Mouse (Mus musculus): Measurements from ENCODE around the gene Gyg.

The Gyg gene

DNA sequence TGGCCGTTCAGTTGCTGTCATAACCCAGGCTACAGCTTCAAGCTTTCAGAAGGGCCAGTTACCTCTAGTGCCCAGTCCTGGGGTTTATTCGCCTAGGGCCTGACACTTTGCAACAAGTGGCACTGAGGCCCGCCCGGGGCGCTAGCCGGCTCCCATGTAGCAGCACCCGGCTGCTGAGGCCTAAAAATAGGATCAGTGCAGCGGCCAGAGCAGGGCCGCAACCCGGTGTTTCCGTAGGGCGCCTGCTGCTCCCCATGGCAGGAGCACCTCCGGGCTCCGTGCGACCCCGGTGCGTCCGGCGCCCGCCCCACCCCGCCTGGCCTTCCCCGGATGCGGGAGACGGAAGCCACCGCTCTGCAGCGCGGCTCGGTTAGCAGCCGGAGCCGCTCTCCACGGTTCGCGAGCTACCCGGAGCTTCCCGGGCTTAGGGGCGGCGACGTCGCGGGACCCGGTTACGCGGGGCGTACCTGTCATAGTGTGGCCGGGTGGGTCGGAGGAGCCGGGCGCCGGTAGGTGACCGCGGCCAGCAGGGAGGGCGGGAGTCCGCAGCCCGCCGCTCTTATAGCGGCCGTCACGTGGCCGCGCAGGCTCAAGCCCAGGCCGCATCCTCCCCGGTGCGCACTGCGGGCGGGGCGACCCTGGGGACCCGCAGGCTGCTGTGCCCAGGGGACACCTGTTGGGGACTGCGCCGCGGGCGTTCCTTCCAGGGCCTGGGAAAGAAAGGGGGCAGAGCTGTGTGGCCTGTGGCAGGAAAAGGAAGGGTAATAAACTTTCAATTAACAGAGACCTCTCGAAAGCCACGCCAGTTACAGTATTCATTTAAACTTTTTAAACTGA lies at the start of gene Gyg:
Gene Gyg (minus strand): TSS at position 787 of the 837 bp plus-strand sequence.
- DNase-seq = peak; percentile 66 to 69

DNA sequence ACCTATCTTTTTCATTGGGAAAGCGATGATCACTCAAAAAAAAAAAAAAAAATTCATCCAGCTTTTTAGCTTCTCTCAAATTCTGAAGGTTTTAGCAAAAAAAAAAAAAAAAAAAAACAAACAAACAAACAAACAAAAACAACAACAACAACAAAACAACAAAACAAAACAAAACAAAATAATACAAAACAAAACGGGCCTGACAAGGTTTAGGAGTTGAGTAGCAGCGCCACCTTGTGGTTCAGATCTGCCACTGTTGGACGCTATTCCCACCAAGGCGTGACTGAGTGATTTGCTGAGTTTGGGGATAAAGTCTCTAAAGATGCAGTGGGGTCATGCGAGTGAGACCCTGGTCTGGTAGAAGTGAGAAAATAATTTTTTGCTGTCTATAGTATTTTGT lies 43.8 kb upstream of the Gyg start:
- peak; percentile 64 to 67 for DNase-seq

DNA sequence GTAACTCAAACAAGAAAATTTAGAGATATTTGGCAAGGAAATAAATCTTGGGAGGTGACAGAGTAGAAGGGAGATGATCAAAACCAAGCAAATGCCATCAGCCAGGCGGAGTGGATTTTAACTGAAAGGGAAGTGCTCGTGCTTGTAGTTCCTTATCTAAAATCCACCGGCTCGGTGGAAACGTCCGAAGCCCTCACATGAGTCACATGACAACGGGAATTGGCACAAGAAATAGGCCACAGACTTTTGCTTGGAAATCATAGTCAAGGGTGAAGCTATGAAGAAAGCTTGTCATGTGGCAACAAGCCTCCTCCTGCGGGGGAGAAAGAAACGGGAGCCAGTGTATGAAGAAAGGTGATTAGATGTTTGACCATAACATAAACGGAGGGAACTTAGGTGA lies 42.8 kb upstream of the Gyg start:
- DNase-seq = no peak

DNA sequence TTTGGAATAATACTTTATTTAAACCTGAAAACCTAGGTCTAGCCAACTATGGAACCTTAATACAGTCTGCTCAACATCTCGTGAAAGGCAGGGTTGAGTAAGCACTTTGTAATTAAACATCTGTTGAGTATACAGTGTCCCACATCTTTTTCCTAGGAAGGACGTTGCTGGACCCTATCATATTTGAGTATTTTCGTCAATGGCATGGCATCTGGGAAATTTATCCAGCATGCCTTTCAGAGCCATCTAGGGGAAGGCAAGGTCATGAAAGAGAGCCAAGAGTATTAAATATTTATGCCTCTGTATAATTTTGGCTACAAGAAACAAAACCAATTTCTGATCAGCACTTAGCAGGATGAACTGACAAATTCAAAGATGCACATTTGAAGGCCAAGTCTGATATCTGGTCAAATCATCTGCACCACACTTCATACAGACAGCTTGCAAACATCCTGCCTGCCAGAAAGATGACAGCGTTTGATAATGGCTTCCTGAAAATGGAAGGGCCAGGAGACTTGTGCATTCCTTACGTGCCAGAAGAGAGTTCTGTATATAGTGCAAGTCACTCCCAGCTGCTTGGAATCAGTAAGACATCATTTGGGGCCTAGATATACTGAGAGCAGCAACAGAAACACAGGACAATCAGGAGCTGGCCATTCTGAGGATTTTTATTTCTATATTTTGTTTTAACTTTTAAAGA lies 34.0 kb upstream of the Gyg start:
- DNase-seq = no peak

DNA sequence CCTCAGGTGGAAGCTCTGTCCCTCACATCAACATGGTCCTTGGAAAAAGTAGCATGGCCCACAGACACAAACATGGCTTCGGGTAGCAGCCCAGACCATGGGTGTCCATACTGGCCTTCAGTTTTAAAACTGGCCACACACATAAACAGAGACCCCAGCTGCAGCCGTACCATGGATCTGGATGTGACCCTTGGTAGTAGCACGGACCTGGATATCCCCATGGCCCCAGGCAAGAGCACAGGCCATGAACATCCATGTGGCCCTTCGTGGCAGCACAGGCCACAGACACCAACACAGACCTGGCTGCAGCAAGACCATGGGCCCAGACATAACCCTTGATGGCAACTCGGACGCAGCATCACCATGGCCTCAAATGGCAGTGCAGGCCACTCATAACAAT lies 17.3 kb upstream of the Gyg start:
- DNase-seq = no peak

DNA sequence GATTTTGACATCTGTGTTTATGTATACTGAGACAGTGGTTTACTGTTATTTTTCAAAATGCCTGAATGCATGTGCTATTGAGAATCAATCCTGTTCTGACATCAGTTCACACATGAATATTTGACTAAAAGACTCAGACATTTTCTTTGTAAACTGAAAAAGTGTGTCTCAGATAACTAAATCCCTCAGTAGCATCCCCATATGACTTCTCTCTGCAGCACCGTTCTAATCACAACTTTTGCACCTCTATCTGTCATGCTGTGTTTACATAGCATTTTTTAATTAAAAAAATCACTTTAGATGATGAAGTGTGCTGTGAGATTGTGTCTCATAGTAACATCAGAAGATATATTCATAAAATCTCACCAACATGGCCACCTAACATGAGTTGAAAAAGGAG lies 12.4 kb upstream of the Gyg start:
- no peak for DNase-seq

DNA sequence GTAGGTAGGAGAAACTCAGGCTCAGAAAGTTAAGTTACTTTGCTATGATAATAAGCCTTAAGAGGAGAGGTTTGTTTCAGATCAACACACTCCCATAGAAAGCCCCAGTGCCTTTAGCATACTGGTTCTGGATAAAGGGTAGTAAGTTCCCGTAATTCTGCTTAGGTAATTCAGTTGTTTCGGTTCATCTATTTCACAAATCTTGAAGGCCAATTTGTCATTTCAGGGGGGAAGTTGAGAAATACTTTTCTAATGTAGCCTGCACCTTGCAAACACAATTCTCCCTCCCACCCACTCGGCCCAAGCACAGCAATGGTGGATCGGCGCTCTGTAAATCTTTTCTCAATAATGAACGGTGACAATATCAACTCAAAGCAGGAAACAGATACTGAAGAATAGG lies 359 bp upstream of the Gyg start:
- DNase-seq = no peak

DNA sequence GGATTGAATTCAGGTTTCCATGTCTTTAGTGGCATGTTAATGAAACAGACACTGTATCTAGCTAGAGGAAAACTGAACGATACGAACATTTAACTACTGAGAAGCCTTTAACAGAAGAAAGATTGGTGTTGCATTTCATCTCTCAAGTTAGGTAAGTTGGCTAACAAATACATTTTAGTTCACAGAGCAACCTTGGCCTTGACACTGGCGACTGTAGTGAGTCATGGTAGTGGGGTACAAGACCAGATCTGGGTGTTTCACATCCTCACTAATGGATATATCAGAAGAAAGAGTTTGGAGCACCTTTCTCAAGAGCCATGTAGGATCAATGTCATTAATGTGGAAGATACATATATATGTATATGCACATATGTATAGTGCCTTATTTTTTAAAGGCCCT lies 3.5 kb downstream of the Gyg start:
- DNase-seq = no peak

DNA sequence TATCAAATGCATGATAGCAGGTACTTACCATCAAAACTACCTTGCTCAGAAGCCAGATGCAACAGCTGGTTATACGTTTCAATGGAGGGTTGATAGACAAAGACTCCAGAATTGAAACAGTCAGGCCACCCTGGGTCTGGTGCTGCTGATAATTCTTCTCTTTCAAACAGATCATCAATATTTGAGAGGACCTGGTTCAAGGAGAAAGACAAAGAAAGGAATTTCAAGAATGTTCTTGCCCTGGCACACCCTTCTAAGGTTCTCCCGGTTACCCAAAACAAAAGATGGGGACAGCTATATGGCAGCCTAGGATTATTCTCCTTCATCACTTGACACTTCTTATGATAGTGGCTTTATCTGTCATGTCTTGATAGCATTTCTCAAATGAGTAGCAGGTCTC lies 4.6 kb downstream of the Gyg start:
- DNase-seq = no peak

DNA sequence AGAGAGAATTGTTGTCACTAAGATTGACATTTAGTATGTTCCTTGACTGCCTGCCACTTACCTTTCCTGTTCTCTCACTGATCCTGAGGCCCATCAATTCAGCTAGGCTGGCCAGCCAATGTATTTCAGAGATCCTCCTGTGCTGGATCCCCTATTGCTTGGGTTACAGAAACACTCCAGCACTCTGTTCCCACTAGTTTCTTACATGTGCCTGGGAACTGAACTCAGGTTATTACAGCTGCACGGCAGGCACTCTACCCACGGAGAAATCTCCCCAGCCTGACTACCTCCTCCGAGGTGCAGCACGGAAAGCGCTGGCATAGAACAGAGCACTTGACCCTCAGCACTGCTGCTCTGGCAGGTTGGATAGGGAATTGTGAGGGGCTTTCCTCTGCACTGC lies 7.5 kb downstream of the Gyg start:
- DNase-seq = no peak

DNA sequence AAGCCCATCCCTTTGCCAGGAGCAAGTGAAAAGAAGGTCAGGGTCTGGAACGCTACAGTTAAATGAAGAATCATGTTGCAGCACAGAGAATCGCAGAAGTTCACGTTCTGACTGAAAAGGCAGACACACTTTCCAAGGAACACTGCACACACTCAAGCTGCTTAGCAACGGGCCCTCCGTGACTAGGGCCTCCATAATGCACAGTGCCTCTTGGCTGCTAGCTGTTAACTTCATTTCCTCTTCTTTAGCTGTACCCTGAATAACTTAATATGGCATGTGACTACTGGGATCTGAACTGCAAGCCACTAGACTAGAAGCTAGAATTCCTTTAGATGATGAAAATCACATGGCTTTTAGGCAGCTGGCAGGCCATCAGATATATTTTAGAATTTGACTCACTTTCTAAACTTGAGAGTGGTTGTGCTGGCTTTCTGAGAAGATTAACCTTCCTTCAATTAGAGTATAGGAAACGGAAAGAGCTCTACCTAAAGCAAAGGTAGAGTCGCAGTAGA lies 8.2 kb downstream of the Gyg start:
- no peak for DNase-seq

DNA sequence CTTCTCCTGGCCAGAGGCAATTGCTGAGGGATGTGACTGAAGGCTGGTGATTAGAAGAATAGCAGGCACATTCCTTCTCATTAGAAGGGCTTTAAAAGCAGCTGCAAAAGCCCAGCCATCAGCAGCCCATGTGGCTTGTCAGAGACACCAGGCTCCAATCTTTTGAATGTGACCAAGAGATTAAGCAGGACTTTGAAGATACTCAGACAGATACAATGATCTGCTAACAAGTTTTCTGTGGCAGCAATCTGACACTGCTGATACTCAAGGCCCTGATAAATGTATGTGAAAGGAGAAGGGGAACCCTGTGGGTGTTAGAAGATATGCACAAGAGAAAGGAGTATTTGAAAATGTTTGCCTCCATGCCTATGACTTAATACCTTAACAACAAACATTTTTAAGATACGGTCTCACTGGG lies 9.4 kb downstream of the Gyg start:
- DNase-seq = no peak

DNA sequence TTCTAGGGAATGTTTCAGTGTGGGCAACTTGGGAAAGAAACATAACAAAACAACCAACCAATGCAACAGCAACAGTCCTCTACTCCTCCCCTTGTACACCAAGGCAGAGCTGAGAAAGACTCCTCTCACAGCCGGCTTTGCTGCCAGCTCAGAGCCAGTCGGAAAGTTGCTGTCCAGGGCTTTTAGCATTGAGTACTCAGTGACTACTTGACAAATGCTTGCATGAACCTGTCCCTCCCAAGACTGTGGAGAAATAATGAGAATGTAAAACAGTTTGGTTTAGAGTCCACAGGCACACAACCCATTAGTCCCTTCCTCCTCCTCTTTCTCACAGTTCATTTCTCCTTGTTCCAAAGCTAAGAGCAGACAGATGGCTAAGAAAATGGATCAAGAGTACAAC lies 10.7 kb downstream of the Gyg start:
- DNase-seq = no peak

DNA sequence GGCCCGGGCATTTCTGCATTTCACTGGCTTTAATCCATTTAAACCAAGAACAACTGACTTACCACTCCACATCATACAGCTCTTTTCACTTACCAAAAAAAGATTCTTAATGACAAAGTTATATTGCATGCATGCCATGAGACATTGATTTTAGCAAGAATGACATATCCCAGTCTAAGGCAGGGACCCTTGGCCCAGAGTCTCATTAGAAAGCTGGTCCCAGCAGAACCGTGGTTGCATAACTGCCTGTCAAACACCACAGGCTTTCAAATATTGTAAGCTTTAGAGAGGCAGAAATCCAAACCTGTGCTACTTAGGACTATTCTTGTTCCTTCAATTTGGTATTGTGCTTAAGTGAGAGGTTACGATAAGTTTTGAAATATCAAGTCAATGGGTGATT lies 11.4 kb downstream of the Gyg start:
- DNase-seq = no peak

DNA sequence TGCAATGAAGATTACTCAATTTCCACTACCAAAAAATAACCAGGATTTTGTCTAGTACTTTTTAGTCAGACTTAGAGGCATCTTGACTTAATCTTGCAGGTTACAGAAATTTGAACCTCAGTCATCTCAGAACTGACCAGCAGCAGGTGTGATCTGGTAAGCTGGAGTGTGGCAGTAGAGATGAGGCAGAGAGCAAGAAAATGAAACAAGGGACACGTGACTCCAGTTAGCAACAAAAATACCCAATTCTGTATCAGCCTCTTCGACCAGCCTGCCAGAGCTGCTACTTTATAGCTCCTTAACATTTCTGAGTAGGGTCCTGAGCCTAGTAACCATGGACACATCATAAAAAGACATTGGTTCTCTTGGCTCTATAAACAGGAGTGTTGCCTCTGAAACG lies 12.5 kb downstream of the Gyg start:
- DNase-seq = no peak

DNA sequence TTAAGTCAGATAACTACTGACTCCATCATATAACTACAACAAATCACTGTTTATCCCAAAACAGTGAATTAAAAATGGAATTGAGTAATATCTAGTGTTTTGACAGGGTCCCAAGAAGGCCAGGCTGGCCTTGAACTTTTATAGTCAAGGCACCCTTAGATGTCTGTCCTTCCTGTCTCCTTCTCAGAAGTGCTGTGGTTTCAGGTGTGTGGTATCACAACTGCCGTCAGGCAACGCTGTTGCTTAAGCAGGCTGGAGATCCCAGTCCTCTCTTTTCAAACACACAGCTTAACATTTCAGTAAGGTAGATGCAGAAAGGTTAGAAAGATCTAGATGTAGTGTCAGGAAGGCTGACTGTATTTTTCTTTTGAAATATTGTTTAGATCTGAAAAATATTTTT lies 13.0 kb downstream of the Gyg start:
- DNase-seq = no peak

DNA sequence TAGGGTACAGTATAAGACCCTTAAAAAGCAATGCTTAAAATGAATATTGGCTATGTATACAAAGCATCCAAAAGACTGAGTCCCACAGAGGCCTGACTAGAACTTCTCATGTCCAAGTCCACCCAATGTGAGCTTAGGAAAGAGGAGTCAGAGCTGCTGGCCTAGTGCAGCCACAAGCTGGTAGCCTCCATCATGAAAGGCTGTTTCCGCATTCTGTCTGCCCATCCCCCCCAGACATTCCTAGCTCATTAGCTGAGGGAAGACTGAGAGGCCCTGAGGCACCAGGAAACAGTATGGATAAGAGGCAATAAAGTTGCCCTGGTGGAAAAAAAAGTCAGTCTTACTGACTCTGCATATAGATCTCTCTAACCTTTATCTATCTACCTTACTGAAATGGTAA lies 13.4 kb downstream of the Gyg start:
- DNase-seq = no peak

DNA sequence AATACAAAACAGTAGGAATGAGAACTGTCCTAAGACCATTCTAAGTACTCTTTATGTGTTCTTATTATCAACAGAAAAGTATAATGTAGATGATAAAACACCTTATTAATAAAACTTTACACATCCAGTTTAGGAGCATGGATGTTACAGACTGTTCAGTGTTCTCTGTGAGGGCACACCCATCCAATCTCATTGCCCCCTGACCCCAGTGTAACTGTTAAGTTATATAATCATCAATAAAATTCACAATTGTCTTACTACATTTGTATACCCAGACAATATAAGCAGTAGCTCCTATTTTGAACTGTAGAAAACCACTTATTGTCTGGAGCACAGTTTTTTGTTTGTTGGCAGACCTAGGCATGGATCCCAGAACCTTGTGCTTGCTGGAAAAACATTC lies 13.9 kb downstream of the Gyg start:
- no peak for DNase-seq

DNA sequence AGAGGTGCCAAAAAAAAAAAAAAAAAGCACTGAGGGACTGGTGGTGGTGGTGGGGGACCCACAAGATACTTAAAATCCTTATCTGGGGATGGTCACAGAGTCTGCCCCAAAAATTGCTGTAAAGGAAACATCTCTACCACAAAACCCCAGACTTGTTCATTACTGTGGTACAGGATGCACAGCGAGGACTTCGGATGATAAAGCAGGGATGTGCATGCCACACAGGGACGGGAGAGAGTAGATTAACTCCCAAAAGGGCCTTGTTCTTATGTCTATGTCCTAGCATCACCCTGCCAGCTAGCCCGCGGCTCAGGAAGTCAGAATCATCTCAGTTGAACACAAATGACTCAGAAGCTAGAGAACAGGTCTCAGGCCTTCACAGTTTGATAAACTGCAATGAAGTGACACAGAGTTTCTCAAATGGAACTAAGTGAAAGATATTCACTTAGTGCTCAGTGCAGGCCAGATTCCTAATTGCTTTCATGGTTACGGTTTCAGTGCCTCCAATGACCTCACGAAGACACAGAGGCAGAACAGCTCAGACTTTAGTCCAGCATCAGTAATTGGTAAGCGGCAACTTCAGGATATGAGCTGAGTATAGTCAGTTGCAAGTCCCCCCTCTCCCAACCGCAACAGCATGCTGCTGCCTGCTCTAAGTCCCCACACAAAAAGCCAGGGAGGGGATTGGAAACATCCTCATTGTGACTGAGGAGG lies 18.1 kb downstream of the Gyg start:
- DNase-seq = no peak

DNA sequence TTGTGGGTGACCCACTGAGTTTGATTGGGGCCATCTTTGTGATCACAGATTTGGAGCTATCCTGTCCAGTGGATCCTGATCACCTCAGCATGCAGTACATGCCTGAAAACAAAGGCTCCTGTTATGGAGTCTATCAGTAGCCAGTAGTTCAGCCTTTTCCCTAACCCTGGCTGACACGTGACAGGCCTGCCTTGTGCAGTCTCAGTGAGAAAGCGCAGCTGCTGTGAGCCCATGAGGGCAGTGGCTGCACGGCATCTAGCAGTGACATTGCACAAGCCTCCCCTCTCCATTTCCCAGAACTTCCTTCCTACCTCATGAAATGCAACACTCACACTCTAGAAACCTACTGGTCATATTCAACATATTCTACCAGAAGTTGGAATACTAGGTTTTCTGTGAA lies 20.6 kb downstream of the Gyg start:
- no peak for DNase-seq

DNA sequence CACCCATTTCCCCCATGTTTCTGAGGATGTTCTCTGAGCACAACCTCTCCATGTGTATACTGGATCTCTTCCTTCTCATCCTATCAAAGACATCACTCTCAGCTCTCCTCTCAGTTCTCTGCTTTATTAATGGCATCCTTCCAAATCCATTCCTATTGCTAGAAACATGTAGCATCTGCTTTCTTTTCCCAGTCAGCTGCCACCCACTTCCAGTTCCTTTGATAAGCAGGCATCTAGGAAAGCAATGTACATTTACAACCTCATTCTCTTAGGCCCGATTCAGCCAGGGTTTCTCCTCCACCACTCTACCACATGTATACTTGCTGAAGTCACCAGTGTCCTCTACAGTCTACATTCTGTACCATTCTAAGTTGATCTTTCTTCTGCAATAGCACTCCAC lies 21.4 kb downstream of the Gyg start:
- DNase-seq = no peak

DNA sequence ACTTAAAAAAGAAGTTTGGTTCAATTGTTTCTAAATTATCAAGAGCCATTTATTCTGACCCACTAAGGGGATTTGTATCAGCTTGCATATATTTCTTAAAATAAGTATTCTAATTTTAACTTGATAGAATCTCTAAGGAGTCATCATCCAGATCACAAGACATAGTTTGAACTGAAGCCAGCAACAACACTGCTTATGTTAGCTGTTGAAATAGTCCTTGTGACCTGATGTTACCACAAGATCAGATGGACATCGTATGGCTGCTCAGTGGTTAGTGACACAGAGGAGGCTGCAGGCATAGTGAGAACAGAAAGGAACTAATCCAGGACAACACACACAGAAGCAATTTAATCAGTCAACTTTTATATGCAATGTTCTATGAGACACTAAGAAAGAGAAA lies 22.4 kb downstream of the Gyg start:
- no peak for DNase-seq

DNA sequence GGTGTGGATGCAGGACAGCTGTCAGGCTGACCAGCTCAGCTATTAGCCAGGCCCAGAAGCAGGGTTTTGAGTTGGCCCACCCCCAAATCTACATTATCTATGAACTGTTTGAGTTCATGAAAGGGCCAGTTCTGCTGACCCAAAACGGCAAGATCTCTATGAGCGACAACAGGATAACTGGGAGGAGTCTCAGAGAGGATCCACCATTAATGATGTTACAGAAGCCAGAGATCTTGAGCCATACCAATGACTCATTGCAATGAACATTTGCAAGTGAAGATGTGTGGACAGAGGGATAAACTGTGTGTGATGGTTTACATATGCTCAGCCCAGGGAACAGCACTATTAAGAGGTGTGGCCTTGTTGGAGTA lies 23.8 kb downstream of the Gyg start:
- no peak for DNase-seq
